Mouse (Mus musculus) megakaryocyte, embryonic 14.5 days (primary cell): ENCODE data around the gene Mthfsd. TPM values are rescaled to one million over a fixed set of nuclear protein-coding genes. Genes with fewer than 3 reads are reported as not detected.
"Not testable (repeated sequence)": the region's sequence is repeated elsewhere in the genome, so short reads cannot be mapped to it uniquely, and the experiment has no call there.

Source experiments
- H3K27me3 ChIP-seq: replicated peaks from 2 replicates; pipeline ENCODE3; 2012; ENCODE audit warnings: inconsistent platforms
- H3K36me3 ChIP-seq: replicated peaks from 2 replicates; pipeline ENCODE3; 2012; ENCODE audit warnings: low read length, inconsistent platforms, mixed read lengths
- H3K4me1 ChIP-seq: 2 replicates; pipeline ENCODE4 v1.6.1; 2012; ENCODE audit warnings: inconsistent platforms
- H3K4me3 ChIP-seq: replicated peaks from 2 replicates; pipeline ENCODE3; 2012; ENCODE audit warnings: moderate library complexity, mild to moderate bottlenecking, inconsistent platforms
- H3K9me3 ChIP-seq: 2 replicates; pipeline ENCODE4 v1.6.1; 2012; ENCODE audit warnings: inconsistent platforms
- FLI1 ChIP-seq: IDR thresholded peaks from 2 replicates; pipeline ENCODE4 v1.6.1; 2012; ENCODE audit warnings: low read length, inconsistent platforms, mixed read lengths
- GATA1 ChIP-seq: IDR thresholded peaks from 3 replicates; pipeline ENCODE4 v1.6.1; 2012; ENCODE audit warnings: mixed read lengths, low read length, inconsistent platforms, borderline replicate concordance
- polyA plus RNA-seq: library from polyadenylated mRNA; stranded (reverse); fragments of >175 nt; gene quantifications from 2 replicates; pipeline ENCODE4 v1.2.3, GENCODE M21; 2012; ENCODE audit warnings: low replicate concordance; ENCODE audit not compliant: insufficient read depth

The Mthfsd gene
- 66.9 and 128 TPM in 2 replicates for polyA plus RNA-seq

DNA sequence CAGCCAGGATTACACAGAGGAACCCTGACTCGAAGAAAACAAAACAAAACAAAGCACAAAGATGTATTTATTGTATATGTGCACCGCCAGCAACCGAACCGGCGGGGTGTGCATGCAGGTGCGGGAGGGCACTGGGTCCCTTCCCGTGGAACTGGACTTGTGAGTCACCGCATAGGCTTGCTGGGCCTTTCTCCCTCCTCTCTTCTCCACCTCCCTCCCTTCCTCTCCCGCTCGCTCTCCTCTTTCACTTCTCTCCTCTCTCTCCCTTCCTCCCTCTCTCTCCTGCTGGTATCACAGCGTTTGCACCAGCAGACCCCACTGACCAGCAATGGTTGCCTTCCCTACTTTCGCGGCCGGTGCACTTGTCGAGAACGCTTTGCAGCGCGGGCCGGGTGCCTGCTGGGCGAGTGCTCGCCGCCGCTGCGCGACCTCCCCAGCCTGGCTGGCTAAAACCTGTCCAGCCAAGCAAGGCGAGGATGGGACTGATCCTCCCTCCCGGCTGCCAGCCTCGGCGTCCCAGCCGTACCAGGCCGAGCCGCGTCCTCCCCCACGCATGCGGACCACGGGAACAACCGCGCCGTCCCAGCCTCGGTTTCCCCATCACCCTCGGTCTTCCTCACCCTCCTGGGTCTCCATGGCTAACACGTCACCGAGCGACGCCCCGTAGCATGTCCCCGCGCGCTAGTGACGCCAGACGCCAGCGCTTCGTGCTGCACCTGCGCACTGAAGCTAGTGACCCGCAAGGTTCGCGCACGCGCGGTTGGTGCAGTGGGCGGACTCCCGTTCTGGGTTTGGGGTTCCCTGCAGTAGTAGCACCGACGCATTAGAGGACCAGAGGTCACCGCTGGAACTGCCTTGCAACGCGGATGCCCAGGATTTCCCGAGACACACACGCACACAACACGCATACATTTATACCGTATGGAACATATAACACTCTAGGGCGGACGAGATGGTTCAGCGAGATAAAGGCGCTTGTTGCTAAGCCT lies at the start of gene Mthfsd:
Gene Mthfsd (minus strand): TSS at position 725 of the 989 bp plus-strand sequence.
- H3K9me3 ChIP-seq, result no peaks in the 10 kb centered on the region
- H3K36me3 ChIP-seq, result peaks cover 36% of the 10 kb centered on the region
- peaks cover 38% of the 10 kb centered on the region for H3K4me1 ChIP-seq
- peak within 1 kb of the TSS; percentile 97 for H3K4me3 ChIP-seq
- peaks cover 19% of the 10 kb centered on the region for H3K27me3 ChIP-seq
- TF ChIP-seq GATA1 (no peak), FLI1 (no peak)

DNA sequence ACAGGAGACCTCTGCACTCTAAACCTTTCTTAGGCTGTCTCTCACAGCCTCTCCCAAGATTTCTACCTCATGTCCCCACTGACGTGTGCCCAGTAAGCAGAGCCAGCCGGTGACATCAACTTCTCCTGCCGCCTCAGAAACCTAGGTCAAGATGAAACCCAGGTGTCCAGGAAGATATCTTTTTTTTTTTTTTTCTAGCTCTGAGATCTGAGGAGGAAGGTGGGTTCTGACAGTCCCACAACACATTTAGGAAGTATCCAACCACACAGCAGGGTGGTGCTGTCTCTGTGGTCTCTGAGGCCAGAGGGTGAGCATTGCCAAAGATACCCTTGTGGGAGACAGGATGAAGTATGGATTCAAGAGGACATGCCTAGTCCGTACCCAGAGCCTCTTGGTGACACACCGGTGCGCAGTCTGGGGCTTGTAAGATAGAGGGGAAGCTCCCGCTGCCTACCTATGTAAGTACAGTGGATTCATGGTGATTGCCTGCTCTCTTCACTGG lies 48.8 kb upstream of the Mthfsd start:
- H3K27me3 ChIP-seq, result peaks cover 97% of the 10 kb centered on the region
- TF ChIP-seq FLI1 (no peak), GATA1 (no peak)
- peaks cover 62% of the 10 kb centered on the region for H3K4me1 ChIP-seq
- 0 out of 2 replicates have a peak, but pooled peaks cover 3% of the 10 kb centered on the region for H3K9me3 ChIP-seq
- H3K36me3 ChIP-seq, result no peaks in the 10 kb centered on the region
- no peak overlapping the region for H3K4me3 ChIP-seq

DNA sequence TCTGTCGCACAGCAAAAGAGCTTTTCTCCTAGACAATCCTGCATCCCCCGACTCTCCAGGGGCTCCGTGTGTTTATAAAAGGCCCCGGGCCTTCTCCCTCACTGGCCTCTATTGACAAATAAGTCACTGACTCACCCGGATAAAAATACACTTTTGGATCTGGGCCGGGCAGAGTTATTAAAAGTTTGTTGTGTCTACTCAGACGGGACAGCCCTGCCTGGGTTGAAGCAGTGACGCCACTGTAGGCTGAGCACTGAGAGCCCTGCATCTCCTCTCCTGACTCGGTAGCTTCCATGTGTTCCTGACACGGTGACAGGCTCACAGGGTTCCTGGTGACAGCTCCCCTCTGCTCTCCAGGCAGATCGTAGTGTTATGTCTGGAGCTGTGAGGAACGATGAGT lies 44.2 kb upstream of the Mthfsd start:
- TF ChIP-seq FLI1, result no peak
- no peak for TF ChIP-seq GATA1
- Histone ChIP-seq H3K36me3 (no peaks in the 10 kb centered on the region), H3K9me3 (peaks cover 16% of the 10 kb centered on the region), H3K27me3 (peaks cover 95% of the 10 kb centered on the region), H3K4me1 (peaks cover 36% of the 10 kb centered on the region), H3K4me3 (no peak overlapping the region)

GRCm38 (mm10) chr8:121148573-121149083 lies 40.4 kb upstream of the Mthfsd start:
- H3K9me3 ChIP-seq, result peaks cover 19% of the 10 kb centered on the region
- no peak overlapping the region for H3K4me3 ChIP-seq
- no peaks in the 10 kb centered on the region for H3K36me3 ChIP-seq
- peaks cover 38% of the 10 kb centered on the region for H3K4me1 ChIP-seq
- peaks cover 84% of the 10 kb centered on the region for H3K27me3 ChIP-seq
- TF ChIP-seq GATA1, result no peak
- no peak for TF ChIP-seq FLI1

- H3K4me1 ChIP-seq, result peaks cover 38% of the 10 kb centered on the region
- not testable (repeated sequence) for H3K36me3 ChIP-seq, H3K4me3 ChIP-seq
- H3K9me3 ChIP-seq, result peaks cover 19% of the 10 kb centered on the region
- peaks cover 87% of the 10 kb centered on the region for H3K27me3 ChIP-seq
Measured at GRCm38 (mm10) chr8:121145457-121146134, 37.4 kb upstream of the Mthfsd start.

GRCm38 (mm10) chr8:121136856-121137255 lies 28.7 kb upstream of the Mthfsd start:
- TF ChIP-seq FLI1 (no peak), GATA1 (no peak)
- no peaks in the 10 kb centered on the region for H3K4me1 ChIP-seq
- peaks cover 59% of the 10 kb centered on the region for H3K9me3 ChIP-seq
- no peaks in the 10 kb centered on the region for H3K36me3 ChIP-seq
- peaks cover 89% of the 10 kb centered on the region for H3K27me3 ChIP-seq
- H3K4me3 ChIP-seq, result peak overlapping the region; percentile 33

DNA sequence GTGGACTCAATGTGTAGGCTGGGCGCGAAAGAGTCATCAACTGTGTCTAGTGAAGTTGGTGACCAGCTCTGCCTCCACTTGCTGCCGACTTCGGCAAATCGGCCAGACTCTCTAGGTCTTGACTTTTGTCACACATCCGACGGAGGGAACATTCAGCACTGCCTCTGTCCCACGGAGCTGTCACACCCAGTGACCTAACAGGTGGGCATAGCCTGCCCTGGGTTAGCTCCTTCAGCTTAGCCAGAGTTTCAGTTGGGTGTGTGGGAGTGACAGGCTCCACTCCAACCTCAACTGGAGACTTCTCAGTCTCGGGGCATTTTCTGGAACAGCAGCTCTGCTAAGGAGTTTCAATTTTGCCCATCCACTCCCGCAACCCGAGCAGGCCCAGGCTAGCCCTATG lies 26.3 kb upstream of the Mthfsd start:
- H3K36me3 ChIP-seq, result no peaks in the 10 kb centered on the region
- no peak for TF ChIP-seq FLI1
- TF ChIP-seq GATA1, result no peak
- no peaks in the 10 kb centered on the region; the same call in 1 of the 2 replicates for H3K4me1 ChIP-seq
- peaks cover 54% of the 10 kb centered on the region for H3K9me3 ChIP-seq
- no peak overlapping the region for H3K4me3 ChIP-seq
- peaks cover 89% of the 10 kb centered on the region for H3K27me3 ChIP-seq

DNA sequence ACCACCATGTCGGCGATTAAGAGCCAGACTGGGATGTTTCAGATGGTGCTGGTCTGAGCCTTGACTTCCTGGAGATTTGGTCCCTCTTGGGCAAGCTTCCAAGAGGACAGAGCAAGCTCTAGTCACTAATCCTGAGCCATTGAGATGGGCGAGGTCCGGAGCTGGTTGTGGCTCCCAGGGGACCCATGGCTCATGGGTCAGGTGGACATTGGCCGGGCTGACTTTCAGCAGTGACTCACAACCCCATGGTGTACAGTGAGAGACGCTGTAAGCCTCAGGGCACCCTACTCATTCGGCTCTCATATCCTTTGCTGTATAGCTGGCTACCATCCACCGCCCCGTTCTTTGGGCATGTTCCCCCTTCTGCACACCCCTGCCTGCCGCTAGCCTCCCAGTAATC lies 25.9 kb upstream of the Mthfsd start:
- TF ChIP-seq FLI1, result no peak
- TF ChIP-seq GATA1, result no peak
- no peak overlapping the region for H3K4me3 ChIP-seq
- peaks cover 49% of the 10 kb centered on the region for H3K9me3 ChIP-seq
- no peaks in the 10 kb centered on the region for H3K36me3 ChIP-seq
- H3K27me3 ChIP-seq, result peaks cover 89% of the 10 kb centered on the region
- peaks cover 4% of the 10 kb centered on the region; the same call in 1 of the 2 replicates for H3K4me1 ChIP-seq

GRCm38 (mm10) chr8:121132961-121133513 lies 24.8 kb upstream of the Mthfsd start:
- Histone ChIP-seq H3K36me3 (no peaks in the 10 kb centered on the region), H3K4me3 (no peak overlapping the region), H3K27me3 (peaks cover 90% of the 10 kb centered on the region), H3K4me1 (peaks cover 15% of the 10 kb centered on the region), H3K9me3 (peaks cover 39% of the 10 kb centered on the region)
- no peak for TF ChIP-seq FLI1
- TF ChIP-seq GATA1, result no peak
